Mouse (Mus musculus): ENCODE results near the gene Osbpl3. TPM values are rescaled to one million over a fixed set of nuclear protein-coding genes. Genes with fewer than 3 reads are reported as not detected.
A peak's percentile ranks its signal among the peaks of the same experiment; 100 is the strongest.

Gene Osbpl3
- polyA plus RNA-seq, 1 experiment: 0.41 TPM

GRCm38 (mm10) chr6:50261201-50261921 is 194.6 kb downstream of the Osbpl3 start:
- H3K4me3 ChIP-seq (ENCODE audit: control insufficient read depth, low read depth, low read length): peak overlapping the region; percentile 23
- 0 out of 2 replicates have a peak, but pooled peaks have one; percentile 32 for TF ChIP-seq POLR2A (IDR thresholded peaks at IDR 0.05; ENCODE audit: control insufficient read depth, low read depth, low read length)
- TF ChIP-seq CTCF (IDR thresholded peaks at IDR 0.05; ENCODE audit: control insufficient read depth, insufficient read depth, insufficient replicate concordance, low read depth, low read length): no peak
- no peaks in the 10 kb centered on the region for H3K27me3 ChIP-seq (ENCODE audit: control insufficient read depth, insufficient read depth, low read length)
- no peaks in the 10 kb centered on the region for H3K36me3 ChIP-seq (ENCODE audit: control insufficient read depth, insufficient read depth, low read length)
- peaks cover 22% of the 10 kb centered on the region for H3K4me1 ChIP-seq (ENCODE audit: control insufficient read depth, insufficient read depth, low read length)
- peak overlapping the region; percentile 30 for H3K27ac ChIP-seq (ENCODE audit: control insufficient read depth, insufficient read depth, low read depth, low read length)

DNA sequence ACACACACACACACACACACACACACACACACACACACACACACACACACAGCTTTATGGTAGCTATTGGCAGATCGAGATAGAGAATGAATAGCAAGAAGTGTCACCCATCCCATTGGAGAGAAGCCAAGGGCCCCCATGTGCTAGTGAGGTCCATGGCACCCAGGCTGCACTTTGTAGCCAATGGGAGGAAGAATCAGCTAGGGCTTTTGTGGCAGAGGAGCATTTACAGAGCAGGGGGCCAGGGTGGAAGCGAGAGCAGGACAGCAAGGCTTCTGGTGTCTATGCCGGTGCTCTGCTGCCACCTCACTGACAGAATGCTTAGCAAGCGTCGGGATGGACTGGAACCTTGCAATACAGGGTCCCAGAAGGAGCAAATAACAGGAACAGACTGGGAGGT is 200.6 kb downstream of the Osbpl3 start:
- no peak for TF ChIP-seq POLR2A (IDR thresholded peaks at IDR 0.05; ENCODE audit: control insufficient read depth, low read depth, low read length)

DNA sequence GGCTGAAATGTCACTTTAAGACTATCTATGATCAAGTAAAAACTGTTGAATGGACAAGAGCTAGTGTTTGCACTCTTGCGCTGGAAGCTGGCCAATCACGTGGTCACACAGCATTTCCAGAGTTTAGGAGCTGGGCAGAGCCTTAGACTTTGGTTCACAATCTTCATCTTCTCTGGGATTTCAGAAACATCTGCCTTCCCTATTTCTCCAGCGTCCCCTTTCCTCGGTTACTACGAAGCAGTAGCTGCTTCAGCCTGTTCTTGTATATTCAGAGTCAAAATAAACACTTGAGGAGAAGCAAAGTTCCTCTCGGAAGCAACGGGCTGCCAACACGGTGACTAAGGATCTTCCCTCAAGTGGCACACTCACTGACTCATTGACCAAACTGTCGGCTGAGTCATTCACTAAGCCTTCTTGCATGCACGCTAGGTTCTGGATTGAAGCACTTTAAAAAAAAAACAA is 201.2 kb downstream of the Osbpl3 start:
- no peaks in the 10 kb centered on the region for H3K36me3 ChIP-seq (ENCODE audit: control insufficient read depth, insufficient read depth, low read length)
- no peak for TF ChIP-seq CTCF (IDR thresholded peaks at IDR 0.05; ENCODE audit: control insufficient read depth, insufficient read depth, insufficient replicate concordance, low read depth, low read length)
- TF ChIP-seq POLR2A (IDR thresholded peaks at IDR 0.05; ENCODE audit: control insufficient read depth, low read depth, low read length): no peak
- no peaks in the 10 kb centered on the region for H3K4me1 ChIP-seq (ENCODE audit: control insufficient read depth, insufficient read depth, low read length)
- H3K4me3 ChIP-seq (ENCODE audit: control insufficient read depth, low read depth, low read length): no peak overlapping the region
- no peaks in the 10 kb centered on the region for H3K27me3 ChIP-seq (ENCODE audit: control insufficient read depth, insufficient read depth, low read length)
- H3K27ac ChIP-seq (ENCODE audit: control insufficient read depth, insufficient read depth, low read depth, low read length): no peak overlapping the region

More for the DNA sequence above, 200.6 kb downstream of the Osbpl3 start:
- peaks cover 4% of the 10 kb centered on the region for H3K4me1 ChIP-seq (ENCODE audit: control insufficient read depth, insufficient read depth, low read length)
- H3K27ac ChIP-seq (ENCODE audit: control insufficient read depth, insufficient read depth, low read depth, low read length): no peak overlapping the region
- no peak overlapping the region for H3K4me3 ChIP-seq (ENCODE audit: control insufficient read depth, low read depth, low read length)
- H3K36me3 ChIP-seq (ENCODE audit: control insufficient read depth, insufficient read depth, low read length): no peaks in the 10 kb centered on the region
- H3K27me3 ChIP-seq (ENCODE audit: control insufficient read depth, insufficient read depth, low read length): no peaks in the 10 kb centered on the region

DNA sequence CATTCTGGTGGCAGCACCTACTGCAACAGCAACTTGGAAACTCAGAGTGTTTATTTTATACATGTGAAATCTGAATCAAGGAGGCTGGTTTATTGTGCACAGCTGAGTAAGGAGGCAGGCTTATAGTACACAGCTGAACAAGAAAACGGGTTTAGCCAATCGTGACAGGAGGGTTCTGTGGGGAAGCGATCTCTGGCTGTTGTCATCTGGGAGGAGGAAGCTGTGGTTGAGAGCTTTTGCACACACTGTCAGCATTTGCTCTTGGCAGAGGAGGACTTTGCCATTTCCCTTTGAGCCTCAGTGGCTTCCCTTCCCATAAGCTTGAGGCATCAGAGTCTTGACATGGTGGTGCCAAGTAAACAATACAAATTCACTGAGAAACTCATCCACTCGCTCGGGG is 203.3 kb downstream of the Osbpl3 start:
- TF ChIP-seq CTCF (IDR thresholded peaks at IDR 0.05; ENCODE audit: control insufficient read depth, insufficient read depth, insufficient replicate concordance, low read depth, low read length) (no peak), POLR2A (IDR thresholded peaks at IDR 0.05; ENCODE audit: control insufficient read depth, low read depth, low read length) (no peak)
- Histone ChIP-seq H3K4me3 (ENCODE audit: control insufficient read depth, low read depth, low read length) (no peak overlapping the region), H3K36me3 (ENCODE audit: control insufficient read depth, insufficient read depth, low read length) (no peaks in the 10 kb centered on the region), H3K27me3 (ENCODE audit: control insufficient read depth, insufficient read depth, low read length) (no peaks in the 10 kb centered on the region), H3K27ac (ENCODE audit: control insufficient read depth, insufficient read depth, low read depth, low read length) (no peak overlapping the region), H3K4me1 (ENCODE audit: control insufficient read depth, insufficient read depth, low read length) (no peaks in the 10 kb centered on the region)

GRCm38 (mm10) chr6:50247791-50248190 is 208.2 kb downstream of the Osbpl3 start:
- H3K4me3 ChIP-seq (ENCODE audit: control insufficient read depth, low read depth, low read length): no peak overlapping the region
- no peaks in the 10 kb centered on the region for H3K36me3 ChIP-seq (ENCODE audit: control insufficient read depth, insufficient read depth, low read length)

DNA sequence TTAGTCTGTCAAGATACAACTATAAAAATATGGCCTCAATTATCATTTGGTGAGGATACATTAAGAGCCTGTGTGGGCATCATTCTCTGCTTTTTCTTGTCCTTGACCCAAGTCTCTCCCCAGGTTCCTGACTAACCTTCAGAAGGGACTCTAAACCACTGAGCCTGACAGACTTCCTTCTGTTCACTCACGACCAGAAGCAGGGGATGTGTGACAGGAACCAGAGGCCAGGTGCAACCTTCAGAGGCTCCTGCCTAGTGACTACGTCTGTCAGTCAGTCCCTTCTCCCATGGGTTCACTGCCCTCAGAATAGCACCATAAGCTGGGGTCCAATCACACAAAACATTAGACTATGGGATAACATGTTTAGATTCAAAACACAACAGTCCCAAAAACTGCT is 208.6 kb downstream of the Osbpl3 start:
- H3K4me3 ChIP-seq (ENCODE audit: control insufficient read depth, low read depth, low read length): no peak overlapping the region
- H3K4me1 ChIP-seq (ENCODE audit: control insufficient read depth, insufficient read depth, low read length): no peaks in the 10 kb centered on the region
- no peaks in the 10 kb centered on the region for H3K27me3 ChIP-seq (ENCODE audit: control insufficient read depth, insufficient read depth, low read length)
- TF ChIP-seq POLR2A (IDR thresholded peaks at IDR 0.05; ENCODE audit: control insufficient read depth, low read depth, low read length) (no peak), CTCF (IDR thresholded peaks at IDR 0.05; ENCODE audit: control insufficient read depth, insufficient read depth, insufficient replicate concordance, low read depth, low read length) (no peak)
- no peaks in the 10 kb centered on the region for H3K36me3 ChIP-seq (ENCODE audit: control insufficient read depth, insufficient read depth, low read length)
- no peak overlapping the region for H3K27ac ChIP-seq (ENCODE audit: control insufficient read depth, insufficient read depth, low read depth, low read length)

More at GRCm38 (mm10) chr6:50247791-50248190, 208.2 kb downstream of the Osbpl3 start:
- Histone ChIP-seq H3K27ac (ENCODE audit: control insufficient read depth, insufficient read depth, low read depth, low read length) (no peak overlapping the region), H3K4me1 (ENCODE audit: control insufficient read depth, insufficient read depth, low read length) (no peaks in the 10 kb centered on the region), H3K27me3 (ENCODE audit: control insufficient read depth, insufficient read depth, low read length) (no peaks in the 10 kb centered on the region)
- no peak for TF ChIP-seq CTCF (IDR thresholded peaks at IDR 0.05; ENCODE audit: control insufficient read depth, insufficient read depth, insufficient replicate concordance, low read depth, low read length)
- no peak for TF ChIP-seq POLR2A (IDR thresholded peaks at IDR 0.05; ENCODE audit: control insufficient read depth, low read depth, low read length)

GRCm38 (mm10) chr6:50244967-50245366 is 211.0 kb downstream of the Osbpl3 start:
- H3K27me3 ChIP-seq (ENCODE audit: control insufficient read depth, insufficient read depth, low read length): no peaks in the 10 kb centered on the region
- no peaks in the 10 kb centered on the region for H3K4me1 ChIP-seq (ENCODE audit: control insufficient read depth, insufficient read depth, low read length)
- H3K4me3 ChIP-seq (ENCODE audit: control insufficient read depth, low read depth, low read length): no peak overlapping the region
- TF ChIP-seq CTCF (IDR thresholded peaks at IDR 0.05; ENCODE audit: control insufficient read depth, insufficient read depth, insufficient replicate concordance, low read depth, low read length): no peak
- no peak for TF ChIP-seq POLR2A (IDR thresholded peaks at IDR 0.05; ENCODE audit: control insufficient read depth, low read depth, low read length)
- no peaks in the 10 kb centered on the region for H3K36me3 ChIP-seq (ENCODE audit: control insufficient read depth, insufficient read depth, low read length)
- no peak overlapping the region for H3K27ac ChIP-seq (ENCODE audit: control insufficient read depth, insufficient read depth, low read depth, low read length)
